Mouse (Mus musculus) heart, embryonic 11.5 days (tissue): ENCODE data around the gene Parp6. TPM values are rescaled to one million over a fixed set of nuclear protein-coding genes. Genes with fewer than 3 reads are reported as not detected.

Experiments used
- ATAC-seq: fragments of 200-750 bp; cut with Nextera tagmentation; replicated peaks from 2 replicates; pipeline ENCODE4 v1.8.0; 2017; ENCODE audit warnings: moderate library complexity; ENCODE audit not compliant: insufficient number of reproducible peaks, low FRiP score, low TSS enrichment
- H3K27ac ChIP-seq: fragments of 300-500 bp; sonication (generic); 2 replicates; pipeline ENCODE4 v1.5.1; 2014; ENCODE audit warnings: mild to moderate bottlenecking, low read depth, low read length
- H3K27me3 ChIP-seq: fragments of 300-500 bp; sonication (generic); 2 replicates; pipeline ENCODE4 v1.6.1; 2014; ENCODE audit warnings: mild to moderate bottlenecking, low read length, mixed read lengths; ENCODE audit not compliant: control insufficient read depth, insufficient read depth
- H3K36me3 ChIP-seq: fragments of 300-500 bp; sonication (generic); 2 replicates; pipeline ENCODE4 v1.6.1; 2014; ENCODE audit warnings: mild to moderate bottlenecking, low read length, moderate library complexity, mixed read lengths; ENCODE audit not compliant: control insufficient read depth, insufficient read depth
- H3K4me1 ChIP-seq: fragments of 300-500 bp; sonication (generic); 2 replicates; pipeline ENCODE4 v1.6.1; 2014; ENCODE audit warnings: low read length; ENCODE audit not compliant: control insufficient read depth, insufficient read depth
- H3K4me2 ChIP-seq: fragments of 300-500 bp; sonication (generic); 2 replicates; pipeline ENCODE4 v1.6.1; 2014; ENCODE audit warnings: mild to moderate bottlenecking, moderate library complexity
- H3K4me3 ChIP-seq: fragments of 300-500 bp; sonication (generic); 2 replicates; pipeline ENCODE4 v1.5.1; 2014; ENCODE audit warnings: low read depth, low read length
- H3K9ac ChIP-seq: fragments of 300-500 bp; sonication (generic); 2 replicates; pipeline ENCODE4 v1.6.1; 2014; ENCODE audit warnings: mild to moderate bottlenecking, low read depth, low read length, moderate library complexity
- H3K9me3 ChIP-seq: fragments of 300-500 bp; sonication (generic); replicated peaks from 2 replicates; pipeline ENCODE4 v1.6.1; 2016; ENCODE audit warnings: low read length; ENCODE audit not compliant: control insufficient read depth
- WGBS: fragments of 180-500 bp; shearing (Covaris S2); extraction: QIAGEN DNeasy Blood & Tissue Kit; methylation state at CpG from one replicate; pipeline ENCODE4 v1.1.7; 2014; ENCODE audit not compliant: insufficient replicate concordance; 5-methylcytosine and 5-hydroxymethylcytosine counted together
- polyA plus RNA-seq: library from polyadenylated mRNA; unstranded; fragments of >200 nt; fragmentation: Nextera tagmentation; extraction: Ambion mirVana; gene quantifications from 2 replicates; pipeline ENCODE4 v1.2.1, GENCODE M21; 2014

Parp6 gene
- polyA plus RNA-seq, 1 experiment from 2014 or later: 21.7 TPM

GRCm38 (mm10) chr9:59667250-59667649 is 50.2 kb downstream of the Parp6 start:
- ATAC-seq: no peak
- Histone ChIP-seq H3K4me1 (peaks cover 33% of the 10 kb centered on the region), H3K27me3 (no peaks in the 10 kb centered on the region), H3K4me2 (no peak overlapping the region), H3K36me3 (peaks cover 57% of the 10 kb centered on the region), H3K4me3 (no peak overlapping the region), H3K9me3 (no peaks in the 10 kb centered on the region), H3K9ac (no peak overlapping the region), H3K27ac (peak overlapping the region; percentile 66)
- 65% methylated on average over 4 of the region's 4 CpGs for WGBS

- Histone ChIP-seq H3K9me3 (no peaks in the 10 kb centered on the region), H3K27ac (peak overlapping the region; percentile 50; the same call in 1 of the 2 replicates), H3K4me3 (no peak overlapping the region), H3K36me3 (peaks cover 62% of the 10 kb centered on the region), H3K27me3 (no peaks in the 10 kb centered on the region), H3K4me1 (peaks cover 27% of the 10 kb centered on the region), H3K4me2 (no peak overlapping the region), H3K9ac (no peak overlapping the region)
- WGBS: 85% methylated on average over 6 of the region's 6 CpGs
- no peak for ATAC-seq
Measured at GRCm38 (mm10) chr9:59667904-59668303, 50.8 kb downstream of the Parp6 start.

- H3K4me1 ChIP-seq: peaks cover 21% of the 10 kb centered on the region
- H3K4me3 ChIP-seq: no peak overlapping the region
- H3K27ac ChIP-seq: no peak overlapping the region
- peaks cover 63% of the 10 kb centered on the region for H3K36me3 ChIP-seq
- no peak overlapping the region for H3K4me2 ChIP-seq
- no peaks in the 10 kb centered on the region for H3K27me3 ChIP-seq
- H3K9ac ChIP-seq: no peak overlapping the region
- H3K9me3 ChIP-seq: no peaks in the 10 kb centered on the region
- WGBS: 85% methylated on average over 7 of the region's 7 CpGs
- ATAC-seq: no peak
Measured at GRCm38 (mm10) chr9:59668473-59668872, 51.4 kb downstream of the Parp6 start.

- Histone ChIP-seq H3K36me3 (peaks cover 68% of the 10 kb centered on the region), H3K27me3 (no peaks in the 10 kb centered on the region), H3K9ac (no peak overlapping the region), H3K9me3 (no peaks in the 10 kb centered on the region), H3K4me1 (peaks cover 14% of the 10 kb centered on the region), H3K27ac (no peak overlapping the region), H3K4me2 (no peak overlapping the region), H3K4me3 (no peak overlapping the region)
- 86% methylated on average over 4 of the region's 4 CpGs for WGBS
- no peak for ATAC-seq
Measured at GRCm38 (mm10) chr9:59669172-59669571, 52.1 kb downstream of the Parp6 start.

- Histone ChIP-seq H3K36me3 (peaks cover 73% of the 10 kb centered on the region), H3K4me2 (no peak overlapping the region), H3K9ac (no peak overlapping the region), H3K27ac (0 out of 2 replicates have a peak overlapping the region, but pooled peaks have one; percentile 22), H3K9me3 (no peaks in the 10 kb centered on the region), H3K27me3 (no peaks in the 10 kb centered on the region), H3K4me1 (peaks cover under 1% of the 10 kb centered on the region), H3K4me3 (no peak overlapping the region)
- 83% methylated on average over 12 of the region's 12 CpGs for WGBS
- ATAC-seq: peak; percentile 44; the same call in 1 of the 2 replicates
Measured at GRCm38 (mm10) chr9:59672195-59672894, 55.3 kb downstream of the Parp6 start.

DNA sequence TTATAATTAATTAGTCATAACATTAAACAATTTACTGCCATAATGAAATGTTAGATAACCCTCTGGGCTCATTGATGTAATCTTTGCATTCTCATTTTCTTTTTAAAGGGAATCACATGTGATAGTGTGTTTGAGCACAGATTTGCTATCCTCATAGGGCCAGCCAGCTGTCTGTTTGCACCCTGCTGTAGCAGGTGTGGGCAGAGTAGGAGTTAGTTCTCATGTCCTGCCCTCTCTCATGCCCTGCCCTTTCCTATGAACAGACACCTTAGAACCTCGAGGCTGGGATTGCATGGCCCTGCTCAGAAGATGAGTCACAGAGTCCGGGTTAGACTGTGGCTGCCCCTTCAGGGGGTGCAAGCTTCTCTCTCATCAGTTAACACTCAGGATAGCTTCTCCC is 56.3 kb downstream of the Parp6 start:
- H3K36me3 ChIP-seq: peaks cover 68% of the 10 kb centered on the region
- 50% methylated on average over 2 of the region's 2 CpGs for WGBS
- no peaks in the 10 kb centered on the region for H3K27me3 ChIP-seq
- no peaks in the 10 kb centered on the region for H3K9me3 ChIP-seq
- H3K4me3 ChIP-seq: no peak overlapping the region
- no peak overlapping the region for H3K27ac ChIP-seq
- no peak overlapping the region for H3K9ac ChIP-seq
- H3K4me2 ChIP-seq: no peak overlapping the region
- no peaks in the 10 kb centered on the region; the same call in 1 of the 2 replicates for H3K4me1 ChIP-seq
- no peak for ATAC-seq

- H3K4me1 ChIP-seq: peaks cover 6% of the 10 kb centered on the region
- H3K27me3 ChIP-seq: peaks cover 6% of the 10 kb centered on the region; the same call in 1 of the 2 replicates
- H3K9me3 ChIP-seq: no peaks in the 10 kb centered on the region
- H3K36me3 ChIP-seq: peaks cover 57% of the 10 kb centered on the region
- H3K27ac ChIP-seq: no peak overlapping the region
- H3K4me2 ChIP-seq: no peak overlapping the region
- ATAC-seq: no peak
- H3K4me3 ChIP-seq: no peak overlapping the region
- no peak overlapping the region for H3K9ac ChIP-seq
- 85% methylated on average over 14 of the region's 14 CpGs for WGBS
Measured at GRCm38 (mm10) chr9:59675598-59675997, 58.5 kb downstream of the Parp6 start.

- Histone ChIP-seq H3K4me2 (no peak overlapping the region), H3K9me3 (no peaks in the 10 kb centered on the region), H3K36me3 (peaks cover 35% of the 10 kb centered on the region), H3K9ac (no peak overlapping the region), H3K27me3 (peaks cover 18% of the 10 kb centered on the region), H3K4me3 (no peak overlapping the region), H3K27ac (no peak overlapping the region), H3K4me1 (peaks cover 8% of the 10 kb centered on the region; the same call in 1 of the 2 replicates)
- 35% methylated on average over 1 of the region's 1 CpGs for WGBS
- no peak for ATAC-seq
Measured at GRCm38 (mm10) chr9:59678313-59678712, 61.2 kb downstream of the Parp6 start.
